Mouse (Mus musculus) limb, embryonic 12.5 days (tissue): ENCODE measurements around the gene Irf8. TPM values are rescaled to one million over a fixed set of nuclear protein-coding genes. Genes with fewer than 3 reads are reported as not detected.

Source experiments
- ATAC-seq: fragments of 200-750 bp; cut with Nextera tagmentation; 2 replicates; pipeline ENCODE4 v1.8.0; 2017; ENCODE audit warnings: low read depth, moderate TSS enrichment; ENCODE audit not compliant: insufficient number of reproducible peaks, insufficient read depth, low FRiP score, low TSS enrichment
- H3K27ac ChIP-seq: fragments of 300-500 bp; sonication (generic); 2 replicates; pipeline ENCODE4 v1.5.1; 2016; ENCODE audit warnings: mild to moderate bottlenecking, moderate library complexity
- H3K27me3 ChIP-seq: fragments of 300-500 bp; sonication (generic); 2 replicates; pipeline ENCODE4 v1.6.1; 2016; ENCODE audit warnings: mild to moderate bottlenecking, moderate library complexity
- H3K36me3 ChIP-seq: fragments of 300-500 bp; sonication (generic); 2 replicates; pipeline ENCODE4 v1.6.1; 2016; ENCODE audit warnings: mild to moderate bottlenecking, moderate library complexity
- H3K4me1 ChIP-seq: fragments of 300-500 bp; sonication (generic); replicated peaks from 2 replicates; pipeline ENCODE4 v1.6.1; 2016
- H3K4me2 ChIP-seq: fragments of 300-500 bp; sonication (generic); 2 replicates; pipeline ENCODE4 v1.6.1; 2016; ENCODE audit warnings: mild to moderate bottlenecking, moderate library complexity
- H3K4me3 ChIP-seq: fragments of 300-500 bp; sonication (generic); replicated peaks from 2 replicates; pipeline ENCODE4 v1.5.1; 2016; ENCODE audit warnings: mild to moderate bottlenecking
- H3K9ac ChIP-seq: fragments of 300-500 bp; sonication (generic); replicated peaks from 2 replicates; pipeline ENCODE4 v1.6.1; 2016; ENCODE audit warnings: mild to moderate bottlenecking, moderate library complexity
- H3K9me3 ChIP-seq: fragments of 300-500 bp; sonication (generic); 2 replicates; pipeline ENCODE4 v1.6.1; 2016; ENCODE audit warnings: mild to moderate bottlenecking, moderate library complexity
- WGBS: fragments of 180-500 bp; shearing (Covaris S2); methylation state at CpG from one replicate; pipeline ENCODE4 v1.1.7; 2016; 5-methylcytosine and 5-hydroxymethylcytosine counted together
- polyA plus RNA-seq: library from polyadenylated mRNA; unstranded; fragments of >200 nt; fragmentation: Nextera tagmentation; extraction: Ambion mirVana; gene quantifications from 2 replicates; pipeline ENCODE4 v1.2.1, GENCODE M21; 2016

The Irf8 gene
- polyA plus RNA-seq, result 3.5 and 4.1 TPM in 2 replicates

- peak within 1 kb of the TSS; percentile 92 for H3K4me2 ChIP-seq
- H3K9me3 ChIP-seq, result 0 out of 2 replicates have a peak, but pooled peaks cover 6% of the 10 kb centered on the region
- ATAC-seq, result peak; percentile 49; the same call in 1 of the 2 replicates
- H3K9ac ChIP-seq, result peak within 1 kb of the TSS; percentile 58
- WGBS, result under 1% methylated on average over 62 of the region's 62 CpGs
- no peaks in the 10 kb centered on the region for H3K36me3 ChIP-seq
- peaks cover 70% of the 10 kb centered on the region for H3K27me3 ChIP-seq
- H3K27ac ChIP-seq, result no peak within 1 kb of the TSS
- peak within 1 kb of the TSS; percentile 48 for H3K4me3 ChIP-seq
- H3K4me1 ChIP-seq, result peaks cover 10% of the 10 kb centered on the region
These were observed at the start of gene Irf8 for GRCm38 (mm10) chr8:120735770-120736481. Irf8 (plus strand) TSS chr8:120736358.

- peaks cover 12% of the 10 kb centered on the region for H3K4me1 ChIP-seq
- no peaks in the 10 kb centered on the region for H3K9me3 ChIP-seq
- no peak for ATAC-seq
- H3K4me3 ChIP-seq, result no peak overlapping the region
- no peak overlapping the region for H3K9ac ChIP-seq
- no peaks in the 10 kb centered on the region for H3K36me3 ChIP-seq
- WGBS, result 80% methylated on average over 5 of the region's 5 CpGs
- H3K4me2 ChIP-seq, result no peak overlapping the region
- H3K27me3 ChIP-seq, result peaks cover 9% of the 10 kb centered on the region; the same call in 1 of the 2 replicates
- H3K27ac ChIP-seq, result no peak overlapping the region
These were observed 49.6 kb upstream of the Irf8 start for GRCm38 (mm10) chr8:120686576-120686975.

- no peak overlapping the region for H3K9ac ChIP-seq
- H3K4me2 ChIP-seq, result no peak overlapping the region
- peaks cover 9% of the 10 kb centered on the region; the same call in 1 of the 2 replicates for H3K27me3 ChIP-seq
- no peak overlapping the region for H3K4me3 ChIP-seq
- 76% methylated on average over 8 of the region's 8 CpGs for WGBS
- peaks cover 12% of the 10 kb centered on the region for H3K4me1 ChIP-seq
- no peaks in the 10 kb centered on the region for H3K36me3 ChIP-seq
- no peak overlapping the region for H3K27ac ChIP-seq
- no peak for ATAC-seq
- no peaks in the 10 kb centered on the region for H3K9me3 ChIP-seq
These were observed 48.4 kb upstream of the Irf8 start for GRCm38 (mm10) chr8:120687786-120688185.

GRCm38 (mm10) chr8:120688511-120688910 is 47.6 kb upstream of the Irf8 start:
- H3K27ac ChIP-seq, result no peak overlapping the region
- H3K9me3 ChIP-seq, result no peaks in the 10 kb centered on the region
- no peaks in the 10 kb centered on the region for H3K36me3 ChIP-seq
- H3K27me3 ChIP-seq, result peaks cover 9% of the 10 kb centered on the region; the same call in 1 of the 2 replicates
- no peak overlapping the region for H3K4me2 ChIP-seq
- peaks cover 12% of the 10 kb centered on the region for H3K4me1 ChIP-seq
- H3K4me3 ChIP-seq, result no peak overlapping the region
- no peak overlapping the region for H3K9ac ChIP-seq
- 87% methylated on average over 7 of the region's 7 CpGs for WGBS
- no peak for ATAC-seq

GRCm38 (mm10) chr8:120692934-120693333 is 43.2 kb upstream of the Irf8 start:
- H3K9me3 ChIP-seq, result peaks cover 2% of the 10 kb centered on the region; the same call in 1 of the 2 replicates
- peaks cover 14% of the 10 kb centered on the region; the same call in 1 of the 2 replicates for H3K27me3 ChIP-seq
- H3K4me3 ChIP-seq, result no peak overlapping the region
- H3K27ac ChIP-seq, result no peak overlapping the region
- H3K9ac ChIP-seq, result no peak overlapping the region
- peaks cover 9% of the 10 kb centered on the region; the same call in 1 of the 2 replicates for H3K4me1 ChIP-seq
- 48% methylated on average over 4 of the region's 4 CpGs for WGBS
- H3K4me2 ChIP-seq, result no peak overlapping the region
- no peak for ATAC-seq
- H3K36me3 ChIP-seq, result no peaks in the 10 kb centered on the region

GRCm38 (mm10) chr8:120693861-120694493 is 42.2 kb upstream of the Irf8 start:
- Histone ChIP-seq H3K4me3 (no peak overlapping the region), H3K9me3 (peaks cover 6% of the 10 kb centered on the region; the same call in 1 of the 2 replicates), H3K4me1 (peaks cover 9% of the 10 kb centered on the region; the same call in 1 of the 2 replicates), H3K4me2 (no peak overlapping the region), H3K27me3 (0 out of 2 replicates have a peak, but pooled peaks cover 6% of the 10 kb centered on the region), H3K9ac (no peak overlapping the region), H3K27ac (no peak overlapping the region), H3K36me3 (no peaks in the 10 kb centered on the region)
- WGBS, result 20% methylated on average over 22 of the region's 22 CpGs
- ATAC-seq, result no peak

GRCm38 (mm10) chr8:120696401-120697153 is 39.6 kb upstream of the Irf8 start:
- Histone ChIP-seq H3K4me2 (no peak overlapping the region), H3K4me1 (peaks cover 10% of the 10 kb centered on the region; the same call in 1 of the 2 replicates), H3K9me3 (peaks cover 6% of the 10 kb centered on the region; the same call in 1 of the 2 replicates), H3K27ac (no peak overlapping the region), H3K36me3 (no peaks in the 10 kb centered on the region), H3K27me3 (peaks cover 9% of the 10 kb centered on the region), H3K9ac (no peak overlapping the region), H3K4me3 (no peak overlapping the region)
- no peak for ATAC-seq
- WGBS, result 44% methylated on average over 13 of the region's 13 CpGs

GRCm38 (mm10) chr8:120697154-120697978 is 38.8 kb upstream of the Irf8 start:
- no peak for ATAC-seq
- H3K9ac ChIP-seq, result no peak overlapping the region
- 79% methylated on average over 17 of the region's 17 CpGs for WGBS
- H3K9me3 ChIP-seq, result peaks cover 6% of the 10 kb centered on the region; the same call in 1 of the 2 replicates
- no peaks in the 10 kb centered on the region for H3K36me3 ChIP-seq
- peaks cover 17% of the 10 kb centered on the region for H3K27me3 ChIP-seq
- H3K4me3 ChIP-seq, result no peak overlapping the region
- H3K27ac ChIP-seq, result no peak overlapping the region
- no peak overlapping the region for H3K4me2 ChIP-seq
- H3K4me1 ChIP-seq, result peaks cover 15% of the 10 kb centered on the region

GRCm38 (mm10) chr8:120697979-120698272 is 38.2 kb upstream of the Irf8 start:
- H3K27ac ChIP-seq, result no peak overlapping the region
- no peak overlapping the region for H3K9ac ChIP-seq
- peaks cover 15% of the 10 kb centered on the region for H3K4me1 ChIP-seq
- no peaks in the 10 kb centered on the region for H3K36me3 ChIP-seq
- peaks cover 6% of the 10 kb centered on the region; the same call in 1 of the 2 replicates for H3K9me3 ChIP-seq
- no peak for ATAC-seq
- no peak overlapping the region for H3K4me3 ChIP-seq
- H3K4me2 ChIP-seq, result no peak overlapping the region
- H3K27me3 ChIP-seq, result peaks cover 18% of the 10 kb centered on the region

GRCm38 (mm10) chr8:120698426-120698825 is 37.7 kb upstream of the Irf8 start:
- no peak for ATAC-seq
- Histone ChIP-seq H3K27ac (no peak overlapping the region), H3K36me3 (no peaks in the 10 kb centered on the region), H3K27me3 (peaks cover 18% of the 10 kb centered on the region), H3K4me1 (peaks cover 15% of the 10 kb centered on the region), H3K4me3 (no peak overlapping the region), H3K9me3 (peaks cover 6% of the 10 kb centered on the region; the same call in 1 of the 2 replicates), H3K4me2 (no peak overlapping the region), H3K9ac (no peak overlapping the region)
- 85% methylated on average over 7 of the region's 7 CpGs for WGBS
